Mouse (Mus musculus) CH12.LX (cell line): ENCODE results near the gene Ubash3a. TPM values are rescaled to one million over a fixed set of nuclear protein-coding genes. Genes with fewer than 3 reads are reported as not detected.

ENCODE experiments used
- DNase-seq: peaks from one replicate; pipeline ENCODE4 v3.0.0-alpha.2; 2013; ENCODE audit errors: extremely low read depth
- H3K27ac ChIP-seq: 2 replicates; pipeline ENCODE4 v1.5.1; 2012; ENCODE audit warnings: low read depth, mild to moderate bottlenecking, control low read depth, moderate library complexity; ENCODE audit not compliant: insufficient read depth
- H3K27me3 ChIP-seq: replicated peaks from 2 replicates; pipeline ENCODE3; 2012; ENCODE audit warnings: inconsistent platforms
- H3K36me3 ChIP-seq, 2 experiments: replicated peaks in 1 of 2; 2 replicates each; pipeline versions ENCODE3 to v1.6.1; 2012; ENCODE audit warnings: inconsistent platforms in 1 of 2, low read length in 1 of 2, mild to moderate bottlenecking in 1 of 2, mixed read lengths in 1 of 2, moderate library complexity in 1 of 2; ENCODE audit not compliant: control insufficient read depth in 1 of 2, insufficient read depth in 1 of 2
- H3K4me1 ChIP-seq, 2 experiments: 2 replicates each; pipeline ENCODE4 v1.6.1; 2012; ENCODE audit warnings: inconsistent platforms in 1 of 2, moderate library complexity in 1 of 2; ENCODE audit not compliant: insufficient read depth in 2 of 2, control insufficient read depth in 1 of 2
- H3K4me2 ChIP-seq: 2 replicates; pipeline ENCODE4 v1.6.1; 2012; ENCODE audit warnings: low read depth, mild to moderate bottlenecking, control low read depth; ENCODE audit not compliant: poor library complexity, insufficient read depth, severe bottlenecking
- H3K4me3 ChIP-seq, 3 experiments: fragments of 150-350 bp in 1 of 3; sonication (generic) in 1 of 3; replicated peaks in 1 of 3; 2 replicates each; pipeline versions ENCODE3 to v1.5.1; 2011 to 2012; ENCODE audit warnings: low read depth in 2 of 3, low read length in 2 of 3, mild to moderate bottlenecking in 2 of 3, moderate library complexity in 2 of 3, control low read depth in 1 of 3, improper control_type of control experiment in 1 of 3, inconsistent platforms in 1 of 3, mixed read lengths in 1 of 3; ENCODE audit not compliant: poor library complexity in 1 of 3
- H3K79me2 ChIP-seq: replicated peaks from 2 replicates; pipeline ENCODE4 v1.6.1; 2012; ENCODE audit warnings: mild to moderate bottlenecking, moderate library complexity; ENCODE audit not compliant: control insufficient read depth, poor library complexity, insufficient read depth, severe bottlenecking; ENCODE audit errors: extremely low read depth
- H3K9ac ChIP-seq: 2 replicates; pipeline ENCODE4 v1.6.1; 2012; ENCODE audit warnings: low read depth, mild to moderate bottlenecking, control low read depth, moderate library complexity; ENCODE audit not compliant: insufficient read depth
- H3K9me3 ChIP-seq: replicated peaks from 2 replicates; pipeline ENCODE3; 2012; ENCODE audit warnings: low read length, inconsistent platforms, mixed read lengths
- BHLHE40 ChIP-seq: IDR thresholded peaks from 2 replicates; pipeline ENCODE4 v1.6.1; 2011; ENCODE audit warnings: mild to moderate bottlenecking, low read depth, low read length, improper control_type of control experiment
- CHD1 ChIP-seq: IDR thresholded peaks from 2 replicates; pipeline ENCODE4 v1.6.1; 2012; ENCODE audit warnings: low read depth, low read length, improper control_type of control experiment, inconsistent platforms
- ELF1 ChIP-seq: IDR thresholded peaks from 2 replicates; pipeline ENCODE4 v1.6.1; 2014; ENCODE audit warnings: low read depth, mild to moderate bottlenecking, inconsistent platforms, low read length, improper control_type of control experiment
- EP300 ChIP-seq: IDR thresholded peaks from 2 replicates; pipeline ENCODE4 v1.6.1; 2011; ENCODE audit warnings: low read length, improper control_type of control experiment
- ETS1 ChIP-seq: conservative IDR thresholded peaks from 2 replicates; pipeline ENCODE4 v1.6.1; 2012; ENCODE audit warnings: low read depth, mild to moderate bottlenecking, inconsistent platforms, low read length, improper control_type of control experiment, moderate library complexity
- GABPA ChIP-seq: IDR thresholded peaks from 2 replicates; pipeline ENCODE4 v1.6.1; 2012; ENCODE audit warnings: low read depth, low read length, improper control_type of control experiment, inconsistent platforms; ENCODE audit not compliant: insufficient replicate concordance
- HCFC1 ChIP-seq: IDR thresholded peaks from 2 replicates; pipeline ENCODE4 v1.6.1; 2012; ENCODE audit warnings: low read depth, mild to moderate bottlenecking, inconsistent platforms, low read length, improper control_type of control experiment
- IRF4 ChIP-seq: IDR thresholded peaks from 2 replicates; pipeline ENCODE4 v1.6.1; 2014; ENCODE audit warnings: low read depth, mild to moderate bottlenecking, inconsistent platforms, low read length, improper control_type of control experiment
- JUN ChIP-seq: IDR thresholded peaks from 2 replicates; pipeline ENCODE4 v1.6.1; 2011; ENCODE audit warnings: low read depth, mild to moderate bottlenecking, low read length, improper control_type of control experiment, moderate library complexity; ENCODE audit not compliant: insufficient read depth
- JUND ChIP-seq: conservative IDR thresholded peaks from 2 replicates; pipeline ENCODE4 v1.6.1; 2011; ENCODE audit warnings: low read depth, low read length, improper control_type of control experiment
- KAT2A ChIP-seq: IDR thresholded peaks from 2 replicates; pipeline ENCODE4 v1.6.1; 2012; ENCODE audit warnings: low read length, improper control_type of control experiment, inconsistent platforms; ENCODE audit not compliant: insufficient replicate concordance
- MAFK ChIP-seq: IDR thresholded peaks from 2 replicates; pipeline ENCODE4 v1.6.1; 2011; ENCODE audit warnings: low read length, improper control_type of control experiment; ENCODE audit not compliant: insufficient replicate concordance
- MAX ChIP-seq: IDR thresholded peaks from 2 replicates; pipeline ENCODE4 v1.6.1; 2011; ENCODE audit warnings: low read length, improper control_type of control experiment
- MAZ ChIP-seq: IDR thresholded peaks from 2 replicates; pipeline ENCODE4 v1.6.1; 2012; ENCODE audit warnings: low read depth, mild to moderate bottlenecking, inconsistent platforms, low read length, improper control_type of control experiment, moderate library complexity
- MEF2A ChIP-seq: IDR thresholded peaks from 2 replicates; pipeline ENCODE4 v1.6.1; 2014; ENCODE audit warnings: low read depth, mild to moderate bottlenecking, inconsistent platforms, low read length, improper control_type of control experiment, borderline replicate concordance
- MXI1 ChIP-seq: IDR thresholded peaks from 2 replicates; pipeline ENCODE4 v1.6.1; 2011; ENCODE audit warnings: mild to moderate bottlenecking, low read depth, low read length, improper control_type of control experiment
- MYC ChIP-seq: IDR thresholded peaks from 2 replicates; pipeline ENCODE4 v1.6.1; 2011; ENCODE audit warnings: low read depth, mild to moderate bottlenecking, improper control_type of control experiment, low read length
- NELFE ChIP-seq: IDR thresholded peaks from 2 replicates; pipeline ENCODE4 v1.6.1; 2011; ENCODE audit warnings: low read depth, low read length, improper control_type of control experiment
- NRF1 ChIP-seq: IDR thresholded peaks from 2 replicates; pipeline ENCODE4 v1.6.1; 2014; ENCODE audit warnings: low read depth, mild to moderate bottlenecking, inconsistent platforms, low read length, improper control_type of control experiment, moderate library complexity
- POLR2A ChIP-seq: IDR thresholded peaks from 2 replicates; pipeline ENCODE4 v1.6.1; 2011; ENCODE audit warnings: low read depth, mild to moderate bottlenecking, improper control_type of control experiment, low read length
- POLR2AphosphoS2 ChIP-seq: IDR thresholded peaks from 2 replicates; pipeline ENCODE4 v1.6.1; 2011; ENCODE audit warnings: low read depth, low read length, improper control_type of control experiment
- RAD21 ChIP-seq: IDR thresholded peaks from 2 replicates; pipeline ENCODE4 v1.6.1; 2011; ENCODE audit warnings: low read depth, mild to moderate bottlenecking, low read length, improper control_type of control experiment, moderate library complexity
- RCOR1 ChIP-seq: conservative IDR thresholded peaks from 2 replicates; pipeline ENCODE4 v1.6.1; 2012; ENCODE audit warnings: low read depth, mild to moderate bottlenecking, inconsistent platforms, low read length, improper control_type of control experiment
- SIN3A ChIP-seq: IDR thresholded peaks from 2 replicates; pipeline ENCODE4 v1.6.1; 2012; ENCODE audit warnings: low read length, improper control_type of control experiment, inconsistent platforms
- SMC3 ChIP-seq: IDR thresholded peaks from 2 replicates; pipeline ENCODE4 v1.6.1; 2011; ENCODE audit warnings: low read depth, low read length, improper control_type of control experiment
- TBP ChIP-seq: conservative IDR thresholded peaks from 2 replicates; pipeline ENCODE4 v1.6.1; 2011; ENCODE audit warnings: low read depth, low read length, improper control_type of control experiment
- TCF12 ChIP-seq: IDR thresholded peaks from 2 replicates; pipeline ENCODE4 v1.6.1; 2014; ENCODE audit warnings: low read depth, mild to moderate bottlenecking, inconsistent platforms, low read length, improper control_type of control experiment
- UBTF ChIP-seq: IDR thresholded peaks from 2 replicates; pipeline ENCODE4 v1.6.1; 2012; ENCODE audit warnings: low read depth, mild to moderate bottlenecking, inconsistent platforms, low read length, improper control_type of control experiment, moderate library complexity
- USF1 ChIP-seq: IDR thresholded peaks from 2 replicates; pipeline ENCODE4 v1.6.1; 2014; ENCODE audit warnings: low read depth, mild to moderate bottlenecking, inconsistent platforms, low read length, improper control_type of control experiment
- USF2 ChIP-seq: conservative IDR thresholded peaks from 2 replicates; pipeline ENCODE4 v1.6.1; 2011; ENCODE audit warnings: low read depth, low read length, improper control_type of control experiment
- ZC3H11A ChIP-seq: IDR thresholded peaks from 2 replicates; pipeline ENCODE4 v1.6.1; 2012; ENCODE audit warnings: low read depth, mild to moderate bottlenecking, inconsistent platforms, low read length, improper control_type of control experiment
- ZKSCAN1 ChIP-seq: IDR thresholded peaks from 2 replicates; pipeline ENCODE4 v1.6.1; 2012; ENCODE audit warnings: low read depth, inconsistent platforms, low read length, improper control_type of control experiment, borderline replicate concordance
- ZMIZ1 ChIP-seq: IDR thresholded peaks from 2 replicates; pipeline ENCODE4 v1.6.1; 2012; ENCODE audit warnings: low read depth, mild to moderate bottlenecking, inconsistent platforms, low read length, improper control_type of control experiment
- ZNF384 ChIP-seq: IDR thresholded peaks from 2 replicates; pipeline ENCODE4 v1.6.1; 2012; ENCODE audit warnings: low read depth, low read length, improper control_type of control experiment, inconsistent platforms
- dilution Hi-C: fragments of 300-500 bp; cut with MboI; formaldehyde crosslinking; loops from 2 replicates; pipeline ENCODE4 v1.14.3; 2020; ENCODE audit warnings: low sequenced_read_pairs; ENCODE audit not compliant: extremely low pct_unique_long_range_greater_than_20kb, extremely low pct_ligation_motif_present
- in situ Hi-C: fragments of 300-500 bp; cut with MboI; formaldehyde crosslinking; loops from 3 replicates; pipeline ENCODE4 v1.14.3; 2019; ENCODE audit warnings: low sequenced_read_pairs, low pct_ligation_motif_present, low pct_unique_long_range_greater_than_20kb, mixed read lengths
- polyA plus RNA-seq: library from polyadenylated mRNA; unstranded; fragments of >175 nt; gene quantifications from 2 replicates; pipeline ENCODE4 v1.2.1, GENCODE M21; 2012; ENCODE audit warnings: low read depth; ENCODE audit not compliant: insufficient read length
- total RNA-seq, 2 experiments: library from RNA; depleted of rRNA; stranded (reverse); fragments of 300-350 nt in 1 of 2; fragments of >200 nt in 1 of 2; gene quantifications; 2 replicates each; pipeline ENCODE4 v1.2.3; 2012 to 2014

Ubash3a gene
- total and polyA plus RNA-seq, 3 experiments = 0.08 to 0.17 TPM; not detected in 1

GRCm38 (mm10) chr17:31160291-31160690 lies 47.4 kb upstream of the Ubash3a start:
- H3K4me1 ChIP-seq = peaks cover 30 to 37% of the 10 kb centered on the region in 2 experiments
- no peaks in the 10 kb centered on the region for H3K36me3 ChIP-seq
- dilution Hi-C loops = no loop called here
- H3K27me3 ChIP-seq = peaks cover 18% of the 10 kb centered on the region
- no peak overlapping the region for H3K4me3 ChIP-seq
- no peaks in the 10 kb centered on the region for H3K79me2 ChIP-seq
- H3K9me3 ChIP-seq = peaks cover 15% of the 10 kb centered on the region
- no peak overlapping the region for H3K27ac ChIP-seq
- DNase-seq = no peak
- in situ Hi-C loops = no loop called here
- H3K4me2 ChIP-seq = no peak overlapping the region
- no peak overlapping the region for H3K9ac ChIP-seq
- TF ChIP-seq POLR2AphosphoS2 = no peak

DNA sequence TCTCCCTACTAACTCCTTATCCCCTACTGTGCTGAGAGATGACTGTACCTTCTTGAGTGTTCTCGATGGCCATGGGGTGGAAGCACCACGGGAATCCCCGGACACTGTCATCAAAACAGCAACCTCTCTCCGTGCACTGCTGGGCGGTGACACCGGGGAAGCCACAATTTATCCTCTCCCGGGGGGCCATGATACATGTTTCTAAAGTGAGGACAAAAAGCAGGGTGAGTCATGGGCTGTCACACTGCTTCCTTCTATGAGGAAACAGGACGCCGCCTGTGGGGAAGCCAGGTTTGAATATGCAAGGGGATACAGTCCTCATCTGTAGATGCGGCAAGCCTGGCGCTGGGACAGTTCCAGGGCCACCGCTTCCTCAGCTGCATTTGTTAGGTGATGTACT lies 45.1 kb upstream of the Ubash3a start:
- H3K9me3 ChIP-seq = peaks cover 15% of the 10 kb centered on the region
- peak; percentile 72 for DNase-seq
- no peak overlapping the region for H3K27ac ChIP-seq
- no peaks in the 10 kb centered on the region for H3K79me2 ChIP-seq
- no peaks in the 10 kb centered on the region for H3K36me3 ChIP-seq
- in situ Hi-C loops = no loop called here
- no peak overlapping the region for H3K9ac ChIP-seq
- peaks cover 37 to 60% of the 10 kb centered on the region in 2 experiments for H3K4me1 ChIP-seq
- dilution Hi-C loops = no loop called here
- no peak overlapping the region for H3K4me3 ChIP-seq
- H3K4me2 ChIP-seq = no peak overlapping the region
- peaks cover 26% of the 10 kb centered on the region for H3K27me3 ChIP-seq
- TF ChIP-seq MEF2A (peak; percentile 91), RAD21 (no peak), KAT2A (no peak), CHD1 (no peak), NRF1 (no peak), MYC (no peak), EP300 (peak; percentile 41; the same call in 1 of the 2 replicates), POLR2A (no peak), ZKSCAN1 (no peak), USF1 (no peak), MXI1 (peak; percentile 52; the same call in 1 of the 2 replicates), TBP (no peak), MAZ (0 out of 2 replicates have a peak, but pooled peaks have one; percentile 59), USF2 (no peak), NELFE (no peak), ETS1 (peak; percentile 96), MAFK (no peak), JUND (no peak), SMC3 (no peak), RCOR1 (no peak), HCFC1 (no peak), GABPA (no peak), ELF1 (peak; percentile 38; the same call in 1 of the 2 replicates), UBTF (no peak), JUN (0 out of 2 replicates have a peak, but pooled peaks have one; percentile 6), SIN3A (0 out of 2 replicates have a peak, but pooled peaks have one; percentile 41), ZC3H11A (no peak), ZMIZ1 (no peak), TCF12 (no peak), MAX (no peak), BHLHE40 (peak; percentile 69), IRF4 (peak; percentile 60), ZNF384 (no peak)
